Mouse (Mus musculus): Measurements from ENCODE around the gene Olfr1493-ps1. TPM values are rescaled to one million over a fixed set of nuclear protein-coding genes. Genes with fewer than 3 reads are reported as not detected.

Gene Olfr1493-ps1
- not detected in 4 replicates for total RNA-seq (2023)

DNA sequence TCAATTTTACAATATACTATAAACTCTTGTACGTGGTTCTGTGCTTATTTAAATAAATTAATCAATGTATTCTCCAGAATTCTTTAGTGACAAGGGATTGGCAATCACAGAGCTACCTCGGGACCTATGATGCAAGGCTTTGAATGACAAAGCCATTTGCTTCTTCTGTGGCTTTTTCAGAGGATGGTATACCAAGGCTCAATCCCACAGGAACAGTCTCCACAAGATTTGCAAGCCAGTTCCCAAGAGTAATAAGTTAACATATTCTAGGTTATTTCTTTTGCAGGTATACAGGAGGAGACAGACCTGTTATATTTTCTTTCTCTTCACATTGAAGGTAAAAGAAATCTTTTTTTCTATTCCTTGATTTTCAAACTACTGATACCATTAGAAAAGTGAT is at the start of gene Olfr1493-ps1:
Gene Olfr1493-ps1 (plus strand): TSS at position 301 of the 400 bp plus-strand sequence.

DNA sequence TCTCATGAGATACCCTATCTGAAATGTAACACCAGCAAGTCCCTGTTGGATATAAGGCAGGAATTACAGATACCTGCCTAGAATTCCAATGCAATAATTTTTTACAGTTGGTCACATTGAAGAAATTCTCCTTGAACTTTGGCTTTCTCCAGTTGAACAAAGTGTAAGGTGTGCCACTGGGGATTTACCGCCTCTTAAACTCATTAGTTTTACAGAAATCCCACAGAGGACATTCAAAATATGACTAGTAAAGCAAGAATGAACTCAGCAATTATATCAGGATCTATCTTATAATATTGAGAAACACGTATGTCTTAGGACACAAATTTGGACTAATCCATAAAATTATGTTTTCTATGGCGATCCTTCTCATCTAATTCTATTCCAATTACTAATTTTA is 26.1 kb upstream of the Olfr1493-ps1 start, which contains the start of gene Olfr1491:
Gene Olfr1491 (plus strand): TSS at position 301 of the 400 bp plus-strand sequence.

GRCm38 (mm10) chr19:13739428-13739827 is 16.4 kb downstream of the Olfr1493-ps1 start, which contains the start of gene Olfr1494:
Olfr1494 (plus strand) TSS chr19:13739728.

DNA sequence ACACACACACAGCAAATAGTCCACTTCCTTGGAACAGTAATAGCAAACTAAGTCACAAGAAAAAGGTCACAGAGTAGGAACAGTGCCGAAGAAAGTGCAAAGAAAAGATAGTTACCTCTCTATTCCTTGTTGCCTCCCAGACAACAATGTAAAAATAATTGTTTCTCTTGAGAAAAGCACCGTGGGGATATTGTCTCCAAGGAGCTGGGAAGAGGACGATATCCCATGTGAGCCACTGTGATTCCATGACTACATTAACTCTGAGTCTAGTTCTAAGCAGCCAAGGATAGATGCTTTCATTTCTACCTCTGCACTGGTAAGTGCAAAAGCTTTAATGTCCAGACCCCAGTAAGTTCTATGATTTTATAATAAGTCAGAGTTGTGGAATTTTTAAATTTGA is 41.2 kb downstream of the Olfr1493-ps1 start, which contains the start of gene Olfr1495:
Gene Olfr1495 (plus strand): TSS at position 301 of the 400 bp plus-strand sequence.

GRCm38 (mm10) chr19:13777578-13777977 is 54.5 kb downstream of the Olfr1493-ps1 start, which contains the start of gene Olfr1496:
Olfr1496 (plus strand) TSS chr19:13777878.

Other genes with a start within 250 kb of the Olfr1493-ps1 start
- not detected in 4 replicates for gene Olfr1475, start 243.1 kb upstream of the Olfr1493-ps1 start, total RNA-seq (2023)
- gene Olfr1477, start 222.7 kb upstream of the Olfr1493-ps1 start, total RNA-seq (2023) = not detected in 4 replicates
- not detected in 4 replicates for gene Olfr1480, start 195.4 kb upstream of the Olfr1493-ps1 start, total RNA-seq (2023)
- gene Olfr1484, start 139.8 kb upstream of the Olfr1493-ps1 start, total RNA-seq (2023) = not detected in 4 replicates
- gene Olfr1487, start 105.9 kb upstream of the Olfr1493-ps1 start, total RNA-seq (2023) = not detected in 4 replicates
- not detected in 4 replicates for gene Olfr1489, start 91.7 kb upstream of the Olfr1493-ps1 start, total RNA-seq (2023)
- not detected in 4 replicates for gene Olfr1490, start 72.2 kb upstream of the Olfr1493-ps1 start, total RNA-seq (2023)
- gene Olfr1491, start 26.0 kb upstream of the Olfr1493-ps1 start, total RNA-seq (2023) = not detected in 4 replicates
- not detected in 4 replicates for gene Olfr1494, start 16.4 kb downstream of the Olfr1493-ps1 start, total RNA-seq (2023)
- not detected in 4 replicates for gene Olfr1495, start 41.3 kb downstream of the Olfr1493-ps1 start, total RNA-seq (2023)
- not detected in 4 replicates for gene Olfr1496, start 54.6 kb downstream of the Olfr1493-ps1 start, total RNA-seq (2023)
- gene Olfr1497, start 74.9 kb downstream of the Olfr1493-ps1 start, total RNA-seq (2023) = not detected in 4 replicates
- gene Olfr1499, start 96.2 kb downstream of the Olfr1493-ps1 start, total RNA-seq (2023) = not detected in 4 replicates
- gene Olfr1500, start 107.2 kb downstream of the Olfr1493-ps1 start, total RNA-seq (2023) = not detected in 4 replicates
- not detected in 4 replicates for gene Olfr1501, start 127.4 kb downstream of the Olfr1493-ps1 start, total RNA-seq (2023)
- gene Olfr1502, start 138.5 kb downstream of the Olfr1493-ps1 start, total RNA-seq (2023) = not detected in 4 replicates
- gene Olfr1504, start 174.7 kb downstream of the Olfr1493-ps1 start, total RNA-seq (2023) = not detected in 4 replicates
- not detected in 4 replicates for gene Olfr1505, start 190.3 kb downstream of the Olfr1493-ps1 start, total RNA-seq (2023)

Measured in B cell, adult 62 days (primary cell).